Mouse (Mus musculus) midbrain, embryonic 12.5 days (tissue): ENCODE results near the gene Itga2. TPM values are rescaled to one million over a fixed set of nuclear protein-coding genes. Genes with fewer than 3 reads are reported as not detected.

Experiments
- ATAC-seq: fragments of 200-750 bp; cut with Nextera tagmentation; 2 replicates; pipeline ENCODE4 v1.8.0; 2017; ENCODE audit warnings: low read depth, moderate TSS enrichment, moderate library complexity; ENCODE audit not compliant: low FRiP score
- H3K27ac ChIP-seq: fragments of 300-500 bp; sonication (generic); replicated peaks from 2 replicates; pipeline ENCODE4 v1.5.1; 2016; ENCODE audit warnings: mild to moderate bottlenecking
- H3K27me3 ChIP-seq: fragments of 300-500 bp; sonication (generic); 2 replicates; pipeline ENCODE4 v1.6.1; 2016; ENCODE audit warnings: mild to moderate bottlenecking
- H3K36me3 ChIP-seq: fragments of 300-500 bp; sonication (generic); 2 replicates; pipeline ENCODE4 v1.6.1; 2016
- H3K4me1 ChIP-seq: fragments of 300-500 bp; sonication (generic); 2 replicates; pipeline ENCODE4 v1.6.1; 2016
- H3K4me2 ChIP-seq: fragments of 300-500 bp; sonication (generic); replicated peaks from 2 replicates; pipeline ENCODE4 v1.6.1; 2016; ENCODE audit warnings: mild to moderate bottlenecking, moderate library complexity
- H3K4me3 ChIP-seq: fragments of 300-500 bp; sonication (generic); 2 replicates; pipeline ENCODE4 v1.5.1; 2016; ENCODE audit warnings: mild to moderate bottlenecking
- H3K9ac ChIP-seq: fragments of 300-500 bp; sonication (generic); replicated peaks from 2 replicates; pipeline ENCODE4 v1.6.1; 2016; ENCODE audit warnings: mild to moderate bottlenecking, moderate library complexity
- H3K9me3 ChIP-seq: fragments of 300-500 bp; sonication (generic); 2 replicates; pipeline ENCODE4 v1.6.1; 2016; ENCODE audit warnings: mild to moderate bottlenecking
- WGBS: fragments of 180-500 bp; shearing (Covaris S2); methylation state at CpG from one replicate; pipeline ENCODE4 v1.1.7; 2016; 5-methylcytosine and 5-hydroxymethylcytosine counted together
- polyA plus RNA-seq: library from polyadenylated mRNA; unstranded; fragments of >200 nt; fragmentation: Nextera tagmentation; extraction: Ambion mirVana; gene quantifications from 2 replicates; pipeline ENCODE4 v1.2.1, GENCODE M21; 2016

Itga2 gene
- 1.8 and 2.2 TPM in 2 replicates for polyA plus RNA-seq

DNA sequence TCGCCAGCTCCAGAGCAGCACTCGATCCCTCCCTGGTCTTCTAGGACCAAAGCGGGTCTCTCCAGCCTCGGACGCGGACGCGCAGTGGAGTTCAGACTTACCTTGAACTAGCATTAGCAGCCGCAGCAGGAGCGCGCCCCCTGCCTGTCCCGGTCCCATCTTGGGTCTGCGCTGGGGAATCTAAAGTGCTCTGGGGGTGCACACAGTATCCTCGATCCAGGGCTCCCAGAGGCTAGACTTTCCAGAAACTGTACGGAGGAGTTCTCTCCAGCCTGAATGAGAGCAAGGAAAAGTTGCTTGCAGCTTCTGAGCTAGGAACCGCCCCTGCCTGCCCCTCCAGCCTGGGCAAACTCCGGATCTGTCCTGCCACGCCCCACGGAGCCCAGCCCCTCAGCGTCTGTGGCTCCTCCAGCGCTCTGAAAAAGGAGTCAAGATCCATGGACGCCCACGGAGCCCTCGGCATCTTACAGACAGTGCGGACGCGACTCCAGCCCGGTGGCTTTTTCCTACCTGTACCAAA is at the start of gene Itga2:
TSS of gene Itga2 (minus strand) at position 326 of the 520 bp plus-strand sequence.
- no peaks in the 10 kb centered on the region for H3K36me3 ChIP-seq
- H3K27ac ChIP-seq = no peak within 1 kb of the TSS
- no peaks in the 10 kb centered on the region for H3K9me3 ChIP-seq
- H3K4me1 ChIP-seq = peaks cover 13% of the 10 kb centered on the region
- H3K4me3 ChIP-seq = peak within 1 kb of the TSS; percentile 32
- WGBS = 3% methylated on average over 28 of the region's 28 CpGs
- H3K27me3 ChIP-seq = peaks cover 65% of the 10 kb centered on the region
- peak within 1 kb of the TSS; percentile 0; the same call in 1 of the 2 replicates for H3K9ac ChIP-seq
- ATAC-seq = peak; percentile 75
- peak within 1 kb of the TSS; percentile 72 for H3K4me2 ChIP-seq

DNA sequence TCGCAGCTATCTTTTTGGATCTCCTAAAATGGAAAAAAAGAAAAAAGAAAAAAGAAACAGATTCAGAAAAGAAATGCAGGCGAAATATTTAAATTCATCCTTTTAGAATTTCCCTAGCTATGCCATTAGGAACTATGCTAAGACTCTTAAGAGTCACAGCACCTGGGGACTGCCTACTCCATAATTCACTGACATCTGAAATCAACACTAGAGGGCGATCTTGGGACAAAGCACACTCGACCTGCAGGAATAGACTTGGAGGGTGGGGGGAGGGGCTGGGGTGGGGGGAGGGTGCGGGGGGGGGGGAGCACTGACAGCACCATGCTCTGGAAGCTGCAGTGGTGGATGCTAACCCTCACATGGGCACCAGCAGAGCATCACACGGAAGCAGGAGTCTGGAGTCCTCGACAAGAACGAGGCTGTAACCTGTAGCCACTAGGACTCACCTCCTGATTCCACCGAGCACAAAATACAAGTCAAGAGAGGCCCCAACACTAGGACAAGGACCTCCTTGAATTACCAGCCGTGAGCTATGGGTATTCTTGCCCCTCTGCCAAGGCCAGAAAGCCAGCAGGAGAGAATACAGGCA is 49.0 kb upstream of the Itga2 start:
- no peak overlapping the region for H3K4me2 ChIP-seq
- H3K9me3 ChIP-seq = no peaks in the 10 kb centered on the region
- no peak; the same call in 1 of the 2 replicates for ATAC-seq
- H3K9ac ChIP-seq = no peak overlapping the region
- H3K4me3 ChIP-seq = no peak overlapping the region
- H3K36me3 ChIP-seq = no peaks in the 10 kb centered on the region
- 43% methylated on average over 10 of the region's 10 CpGs for WGBS
- no peaks in the 10 kb centered on the region for H3K4me1 ChIP-seq
- H3K27me3 ChIP-seq = no peaks in the 10 kb centered on the region
- no peak overlapping the region for H3K27ac ChIP-seq

DNA sequence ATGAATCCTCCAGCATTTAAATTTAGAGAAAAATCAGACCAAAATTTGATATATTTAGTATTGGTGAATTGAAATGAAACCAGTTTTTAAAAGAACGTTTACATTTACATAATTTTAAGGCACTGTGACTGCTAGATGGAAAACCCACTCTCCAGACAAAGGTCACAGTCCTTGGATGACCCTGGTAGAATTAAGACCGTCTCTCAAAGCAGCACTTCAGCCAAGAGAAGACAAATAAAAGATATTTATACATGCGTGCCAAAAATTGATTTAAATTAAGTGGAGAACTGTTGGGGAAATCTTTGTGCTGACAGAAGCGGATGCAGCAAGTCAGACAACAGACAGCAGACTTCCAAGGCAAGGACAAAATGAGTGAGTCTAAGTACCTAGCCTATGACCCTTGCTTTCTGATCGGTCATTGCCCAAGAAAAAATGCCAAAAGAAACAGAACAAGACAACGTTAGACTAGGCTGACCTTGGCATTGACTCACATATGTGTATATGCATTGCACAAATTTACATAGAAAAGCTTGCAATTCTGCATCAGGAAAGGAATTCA is 42.7 kb upstream of the Itga2 start:
- ATAC-seq = no peak
- no peaks in the 10 kb centered on the region for H3K9me3 ChIP-seq
- no peak overlapping the region for H3K27ac ChIP-seq
- 74% methylated on average over 6 of the region's 6 CpGs for WGBS
- H3K36me3 ChIP-seq = no peaks in the 10 kb centered on the region
- no peak overlapping the region for H3K9ac ChIP-seq
- H3K27me3 ChIP-seq = no peaks in the 10 kb centered on the region
- H3K4me1 ChIP-seq = no peaks in the 10 kb centered on the region
- H3K4me3 ChIP-seq = no peak overlapping the region
- no peak overlapping the region for H3K4me2 ChIP-seq

DNA sequence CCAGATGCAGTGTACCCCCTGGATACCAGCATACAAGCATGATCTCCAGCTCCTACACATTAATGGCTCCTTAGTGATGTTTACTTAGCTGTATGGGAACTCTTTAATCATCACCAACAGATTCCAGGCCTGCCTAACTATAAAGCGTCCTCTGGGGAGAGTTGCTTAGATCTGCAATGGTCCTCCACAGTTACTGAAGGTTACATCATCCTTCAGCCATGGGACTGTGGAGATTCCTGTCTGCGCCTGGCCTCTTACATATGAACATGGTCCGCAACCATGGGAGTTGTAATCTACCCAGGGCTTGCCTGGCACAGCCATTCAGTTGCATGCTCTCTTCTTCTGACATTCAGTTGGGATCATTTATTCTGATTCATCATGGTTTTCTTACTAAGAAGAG is 40.0 kb upstream of the Itga2 start:
- no peak overlapping the region for H3K27ac ChIP-seq
- no peak overlapping the region for H3K4me2 ChIP-seq
- no peak for ATAC-seq
- H3K4me3 ChIP-seq = no peak overlapping the region
- H3K9me3 ChIP-seq = no peaks in the 10 kb centered on the region
- H3K9ac ChIP-seq = no peak overlapping the region
- 96% methylated on average over 3 of the region's 3 CpGs for WGBS
- H3K4me1 ChIP-seq = no peaks in the 10 kb centered on the region
- H3K27me3 ChIP-seq = no peaks in the 10 kb centered on the region
- H3K36me3 ChIP-seq = no peaks in the 10 kb centered on the region

DNA sequence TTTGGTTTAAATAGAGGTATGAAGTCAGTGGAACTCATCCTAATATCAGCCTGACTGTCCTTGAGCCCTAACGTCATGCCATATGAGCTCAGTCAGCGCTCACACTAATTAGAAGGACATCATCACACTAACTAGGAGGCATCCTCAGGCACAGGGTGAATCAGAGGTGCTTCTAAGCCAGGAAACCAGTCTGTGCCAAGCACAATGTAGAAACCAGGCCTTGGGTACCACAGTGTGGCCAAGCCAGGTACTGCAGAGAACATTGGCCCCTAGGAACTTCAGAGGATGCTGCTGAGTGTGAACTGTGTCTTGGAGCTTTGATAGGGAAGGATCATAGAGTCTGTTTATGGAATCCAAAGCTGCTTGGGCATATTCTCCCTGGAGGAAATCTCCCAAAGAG is 32.3 kb upstream of the Itga2 start:
- 39% methylated on average over 2 of the region's 2 CpGs for WGBS

DNA sequence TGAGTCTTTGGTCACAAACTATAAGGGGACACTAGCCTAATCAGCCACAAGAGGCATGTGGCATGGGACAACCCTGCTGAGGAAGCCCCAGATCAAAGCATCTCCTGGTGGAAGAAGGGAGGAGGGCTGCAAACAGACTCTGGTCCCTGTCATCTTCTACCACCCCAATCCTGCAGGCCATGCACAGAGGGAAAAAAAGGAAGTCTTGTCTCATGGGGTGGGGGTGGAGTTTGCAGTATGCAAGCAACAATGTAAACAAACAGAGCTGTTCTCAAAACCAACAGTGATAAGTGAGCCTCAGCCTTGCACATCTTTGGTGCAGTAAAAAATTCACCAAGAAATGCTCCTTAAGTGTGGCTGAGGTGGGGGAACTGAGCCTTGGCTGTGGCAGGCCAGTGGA is 22.6 kb upstream of the Itga2 start:
- no peak overlapping the region for H3K4me3 ChIP-seq
- no peak overlapping the region for H3K27ac ChIP-seq
- no peak overlapping the region for H3K4me2 ChIP-seq
- no peak overlapping the region for H3K9ac ChIP-seq
- H3K36me3 ChIP-seq = no peaks in the 10 kb centered on the region
- ATAC-seq = no peak
- H3K9me3 ChIP-seq = no peaks in the 10 kb centered on the region
- H3K4me1 ChIP-seq = no peaks in the 10 kb centered on the region
- no peaks in the 10 kb centered on the region for H3K27me3 ChIP-seq

More for the DNA sequence above, 32.3 kb upstream of the Itga2 start:
- Histone ChIP-seq H3K9me3 (no peaks in the 10 kb centered on the region), H3K4me1 (no peaks in the 10 kb centered on the region), H3K36me3 (no peaks in the 10 kb centered on the region), H3K4me3 (no peak overlapping the region), H3K27ac (no peak overlapping the region), H3K27me3 (no peaks in the 10 kb centered on the region), H3K4me2 (no peak overlapping the region), H3K9ac (no peak overlapping the region)
- ATAC-seq = peak; percentile 93

- no peaks in the 10 kb centered on the region for H3K36me3 ChIP-seq
- no peak for ATAC-seq
- H3K4me2 ChIP-seq = no peak overlapping the region
- WGBS = 92% methylated on average over 7 of the region's 7 CpGs
- peaks cover 13% of the 10 kb centered on the region for H3K4me1 ChIP-seq
- peaks cover 53% of the 10 kb centered on the region for H3K27me3 ChIP-seq
- H3K27ac ChIP-seq = no peak overlapping the region
- no peaks in the 10 kb centered on the region for H3K9me3 ChIP-seq
- no peak overlapping the region for H3K4me3 ChIP-seq
- no peak overlapping the region for H3K9ac ChIP-seq
These were observed 1.6 kb upstream of the Itga2 start for GRCm38 (mm10) chr13:114933541-114933940.

DNA sequence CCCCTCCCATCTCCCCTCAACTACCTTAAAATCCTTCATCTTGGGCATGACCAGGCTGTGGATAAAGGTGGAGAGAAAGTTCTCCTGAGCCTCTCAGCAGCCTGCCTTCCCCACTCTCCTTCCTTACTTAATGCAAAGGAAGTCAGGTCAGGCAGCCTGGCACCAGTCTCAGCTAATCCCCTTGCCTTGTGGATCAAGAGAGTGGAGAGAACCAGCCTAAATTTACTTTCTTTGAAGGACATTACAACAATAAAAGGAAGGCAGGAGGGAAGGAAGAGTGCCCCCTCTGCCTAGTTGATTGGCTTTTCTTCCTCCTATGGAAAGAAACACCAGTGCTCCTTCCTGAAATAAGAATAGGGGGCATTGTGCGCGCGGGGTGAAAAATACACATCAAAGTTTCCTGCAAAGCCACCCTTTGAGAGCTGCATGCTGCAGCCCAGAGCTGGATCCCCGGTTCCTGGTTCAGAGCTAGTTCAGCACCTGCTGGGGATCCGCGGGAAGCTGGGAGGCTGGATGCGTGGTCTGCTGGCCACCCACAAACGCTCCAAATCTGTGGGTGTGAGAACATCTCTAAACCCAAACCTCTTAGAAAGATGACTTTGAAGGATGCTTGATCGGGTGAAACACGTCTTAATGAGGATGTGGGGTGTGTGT is 777 bp downstream of the Itga2 start:
- Histone ChIP-seq H3K27me3 (peaks cover 72% of the 10 kb centered on the region), H3K36me3 (no peaks in the 10 kb centered on the region), H3K4me2 (peak overlapping the region; percentile 72), H3K4me3 (peak overlapping the region; percentile 32), H3K27ac (no peak overlapping the region), H3K9ac (peak overlapping the region; percentile 0; the same call in 1 of the 2 replicates), H3K9me3 (no peaks in the 10 kb centered on the region), H3K4me1 (peaks cover 13% of the 10 kb centered on the region)
- peak; percentile 57; the same call in 1 of the 2 replicates for ATAC-seq
- 1% methylated on average over 10 of the region's 10 CpGs for WGBS

DNA sequence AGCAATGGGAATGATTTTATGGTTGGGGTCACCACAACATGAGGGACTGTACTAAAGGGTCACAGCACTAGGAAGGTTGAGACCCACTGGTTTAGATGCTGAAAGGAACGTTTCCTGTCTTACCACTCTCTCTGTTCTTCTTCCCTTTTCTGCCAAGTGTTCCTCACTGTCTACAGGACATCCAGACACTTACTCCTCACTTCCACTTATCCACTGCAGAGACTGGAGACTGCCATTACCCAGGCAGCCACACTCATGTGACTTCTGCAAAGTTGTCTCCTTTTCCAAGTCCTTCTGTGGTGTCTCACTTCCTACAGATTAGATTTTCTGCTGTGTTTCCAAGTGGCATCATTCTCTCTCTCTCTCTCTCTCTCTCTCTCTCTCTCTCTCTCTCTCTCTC is 7.1 kb downstream of the Itga2 start:
- 84% methylated on average over 1 of the region's 1 CpGs for WGBS
- Histone ChIP-seq H3K27me3 (peaks cover 51% of the 10 kb centered on the region), H3K9me3 (no peaks in the 10 kb centered on the region), H3K27ac (no peak overlapping the region), H3K4me2 (no peak overlapping the region), H3K4me3 (no peak overlapping the region), H3K9ac (no peak overlapping the region), H3K4me1 (peaks cover 16% of the 10 kb centered on the region), H3K36me3 (no peaks in the 10 kb centered on the region)
- ATAC-seq = no peak

GRCm38 (mm10) chr13:114923331-114923730 is 8.6 kb downstream of the Itga2 start:
- Histone ChIP-seq H3K4me2 (peak overlapping the region; percentile 25), H3K27ac (peak overlapping the region; percentile 50), H3K36me3 (no peaks in the 10 kb centered on the region), H3K27me3 (peaks cover 43% of the 10 kb centered on the region), H3K9ac (no peak overlapping the region), H3K4me1 (peaks cover 16% of the 10 kb centered on the region), H3K9me3 (no peaks in the 10 kb centered on the region), H3K4me3 (no peak overlapping the region)
- peak; percentile 97 for ATAC-seq
- WGBS = 10% methylated on average over 9 of the region's 9 CpGs

DNA sequence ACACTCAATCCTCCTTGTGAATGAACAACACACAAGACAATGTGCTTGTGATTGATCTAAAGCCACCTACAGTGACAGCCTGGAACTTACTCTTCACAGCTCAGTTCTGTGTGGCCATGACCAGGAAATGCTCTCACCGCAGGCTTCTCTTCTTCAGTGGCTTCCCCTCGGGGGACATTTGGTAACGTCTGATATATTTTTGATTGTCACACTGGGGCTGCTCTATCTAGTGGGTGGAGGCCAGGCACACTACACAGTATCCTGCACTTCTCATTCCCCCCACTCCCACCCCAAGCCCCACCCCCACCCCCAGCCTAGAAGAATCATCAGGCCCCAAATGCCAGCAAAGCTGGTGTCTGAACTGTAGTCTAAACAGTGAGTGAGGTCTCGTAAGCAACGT is 16.1 kb downstream of the Itga2 start:
- Histone ChIP-seq H3K27me3 (peaks cover 2% of the 10 kb centered on the region), H3K4me3 (no peak overlapping the region), H3K36me3 (no peaks in the 10 kb centered on the region), H3K27ac (no peak overlapping the region), H3K9me3 (no peaks in the 10 kb centered on the region), H3K4me2 (no peak overlapping the region), H3K9ac (no peak overlapping the region), H3K4me1 (no peaks in the 10 kb centered on the region)
- WGBS = 83% methylated on average over 5 of the region's 5 CpGs
- ATAC-seq = no peak

DNA sequence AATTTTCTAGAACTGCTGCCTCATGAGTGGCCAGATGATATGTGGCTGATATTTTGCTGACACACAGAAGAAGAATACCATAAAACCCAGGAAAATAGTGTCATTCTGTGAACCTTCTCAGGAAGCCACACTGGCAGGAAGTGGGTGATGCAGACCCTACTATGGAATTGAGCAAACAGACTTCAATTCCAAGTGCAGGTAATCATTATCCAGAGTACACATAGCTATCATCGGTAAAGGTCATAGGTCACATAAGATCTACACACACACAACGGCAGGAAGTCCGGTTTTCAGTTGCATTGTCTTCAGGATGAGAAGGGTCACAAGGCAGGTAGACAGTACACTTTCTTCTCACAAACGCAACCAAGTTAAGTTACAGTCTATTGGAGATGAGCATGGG is 16.9 kb downstream of the Itga2 start:
- Histone ChIP-seq H3K4me1 (no peaks in the 10 kb centered on the region), H3K4me3 (no peak overlapping the region), H3K9me3 (no peaks in the 10 kb centered on the region), H3K4me2 (no peak overlapping the region), H3K9ac (no peak overlapping the region), H3K27ac (no peak overlapping the region), H3K27me3 (no peaks in the 10 kb centered on the region), H3K36me3 (no peaks in the 10 kb centered on the region)
- 86% methylated on average over 4 of the region's 4 CpGs for WGBS
- no peak for ATAC-seq
